Mouse (Mus musculus) intestine, embryonic 15.5 days (tissue): Measurements from ENCODE around the gene Tcf3. TPM values are rescaled to one million over a fixed set of nuclear protein-coding genes. Genes with fewer than 3 reads are reported as not detected.

ENCODE experiments used
- ATAC-seq: fragments of 200-750 bp; cut with Nextera tagmentation; 2 replicates; pipeline ENCODE4 v1.8.0; 2017; ENCODE audit warnings: moderate TSS enrichment, moderate library complexity
- H3K27ac ChIP-seq: fragments of 300-500 bp; sonication (generic); 2 replicates; pipeline ENCODE4 v1.5.1; 2015; ENCODE audit warnings: mild to moderate bottlenecking, inconsistent platforms
- H3K27me3 ChIP-seq: fragments of 300-500 bp; sonication (generic); replicated peaks from 2 replicates; pipeline ENCODE4 v1.6.1; 2015; ENCODE audit warnings: inconsistent platforms
- H3K36me3 ChIP-seq: fragments of 300-500 bp; sonication (generic); 2 replicates; pipeline ENCODE4 v1.6.1; 2015; ENCODE audit warnings: inconsistent platforms
- H3K4me1 ChIP-seq: fragments of 300-500 bp; sonication (generic); replicated peaks from 2 replicates; pipeline ENCODE4 v1.6.1; 2015; ENCODE audit warnings: inconsistent platforms
- H3K4me2 ChIP-seq: fragments of 300-500 bp; sonication (generic); replicated peaks from 2 replicates; pipeline ENCODE4 v1.6.1; 2015; ENCODE audit warnings: mild to moderate bottlenecking, inconsistent platforms
- H3K4me3 ChIP-seq: fragments of 300-500 bp; sonication (generic); replicated peaks from 2 replicates; pipeline ENCODE4 v1.5.1; 2015; ENCODE audit warnings: inconsistent platforms
- H3K9ac ChIP-seq: fragments of 300-500 bp; sonication (generic); 2 replicates; pipeline ENCODE4 v1.6.1; 2015; ENCODE audit warnings: inconsistent platforms
- H3K9me3 ChIP-seq: fragments of 300-500 bp; sonication (generic); 2 replicates; pipeline ENCODE4 v1.6.1; 2016; ENCODE audit warnings: inconsistent platforms
- WGBS: fragments of 180-500 bp; shearing (Covaris S2); methylation state at CpG from one replicate; pipeline ENCODE4 v1.1.7; 2015; 5-methylcytosine and 5-hydroxymethylcytosine counted together
- polyA plus RNA-seq: library from polyadenylated mRNA; unstranded; fragments of >200 nt; fragmentation: Nextera tagmentation; extraction: Ambion mirVana; gene quantifications from 2 replicates; pipeline ENCODE4 v1.2.1, GENCODE M21; 2015

Gene Tcf3
- polyA plus RNA-seq, 1 experiment from 2014 or later: 91.7 TPM

DNA sequence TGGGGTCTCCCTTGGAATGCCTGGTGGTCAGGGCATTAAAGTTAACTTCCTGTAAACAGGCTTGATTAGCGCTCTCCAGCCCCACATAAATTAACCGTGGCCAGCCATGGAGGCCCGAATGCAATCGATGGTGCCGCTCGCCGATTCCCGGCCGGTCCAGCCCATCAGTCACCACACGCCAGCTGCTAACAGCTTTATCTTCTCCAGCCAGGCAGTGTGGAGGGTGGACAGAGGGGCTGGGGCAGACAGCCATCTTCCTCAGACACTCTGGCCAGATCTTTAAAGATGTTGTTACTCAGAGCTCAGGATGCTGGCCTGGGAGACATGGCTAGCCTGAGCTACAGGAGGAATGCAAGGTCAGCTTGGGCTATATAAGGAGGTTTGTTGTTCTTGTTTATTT is 20.2 kb upstream of the Tcf3 start:
- no peak for ATAC-seq
- Histone ChIP-seq H3K27ac (no peak overlapping the region), H3K4me3 (no peak overlapping the region), H3K27me3 (peaks cover 5% of the 10 kb centered on the region; the same call in 1 of the 2 replicates), H3K36me3 (no peaks in the 10 kb centered on the region), H3K4me1 (peaks cover 6% of the 10 kb centered on the region; the same call in 1 of the 2 replicates), H3K9me3 (no peaks in the 10 kb centered on the region), H3K9ac (no peak overlapping the region), H3K4me2 (no peak overlapping the region)
- 48% methylated on average over 10 of the region's 10 CpGs for WGBS

DNA sequence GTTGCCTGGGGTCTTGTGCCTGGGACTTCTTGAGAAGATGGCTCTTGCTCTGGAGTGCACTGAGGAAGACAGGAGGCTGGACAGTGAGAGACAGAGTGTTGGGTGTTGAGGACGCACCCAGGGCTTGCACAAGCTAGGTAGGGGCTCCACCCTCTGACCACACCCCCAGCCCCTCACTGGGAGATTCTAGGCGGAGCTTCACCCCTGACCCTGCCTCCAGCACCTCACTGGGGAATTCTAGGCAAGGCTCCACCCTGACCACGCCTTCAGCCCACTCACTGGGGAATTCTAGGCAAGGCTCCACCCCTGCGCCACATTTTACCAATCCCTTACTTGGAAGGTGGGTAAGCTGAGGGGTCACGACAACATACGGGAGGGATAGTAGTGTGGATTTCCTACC is 17.2 kb upstream of the Tcf3 start:
- Histone ChIP-seq H3K9ac (no peak overlapping the region), H3K4me3 (no peak overlapping the region), H3K4me1 (peaks cover 10% of the 10 kb centered on the region), H3K36me3 (no peaks in the 10 kb centered on the region), H3K9me3 (no peaks in the 10 kb centered on the region), H3K4me2 (no peak overlapping the region), H3K27me3 (peaks cover 14% of the 10 kb centered on the region), H3K27ac (no peak overlapping the region)
- 7% methylated on average over 6 of the region's 6 CpGs for WGBS
- 0 out of 2 replicates have a peak, but pooled peaks have one; percentile 18 for ATAC-seq

DNA sequence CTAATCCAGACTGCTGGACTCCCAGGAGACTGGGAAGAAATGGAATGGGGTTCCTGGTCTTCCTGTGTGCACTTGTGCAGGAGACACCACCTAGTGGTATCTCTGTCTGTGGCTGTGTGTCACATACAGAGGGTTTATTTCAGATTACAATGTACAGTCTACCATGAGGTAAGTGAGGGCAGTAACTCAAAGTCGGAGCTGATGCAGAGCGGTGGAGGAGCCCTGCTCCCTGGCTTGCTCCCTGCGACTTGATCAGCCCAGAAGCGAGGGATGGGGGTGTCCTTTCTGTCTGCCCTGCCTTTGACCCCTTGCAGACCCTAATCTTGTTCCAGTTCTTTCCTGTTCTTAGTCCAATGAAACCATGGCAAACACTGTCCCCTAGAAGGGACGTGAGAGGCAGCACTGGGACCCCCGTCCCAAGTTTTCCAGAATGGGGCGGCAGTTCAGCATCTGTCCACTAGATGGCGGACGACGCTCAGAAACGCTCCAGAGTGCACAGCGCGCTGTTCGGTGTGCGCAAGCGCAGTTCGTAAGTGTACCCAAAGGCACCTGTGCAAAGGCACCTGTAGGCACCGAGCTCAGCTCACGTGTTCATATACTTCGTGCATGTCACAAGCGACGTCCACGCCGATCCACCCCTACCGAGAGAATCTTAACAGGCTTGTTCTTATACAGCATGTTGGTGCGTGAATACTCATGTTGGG is 12.6 kb upstream of the Tcf3 start:
- peak; percentile 88 for ATAC-seq
- Histone ChIP-seq H3K4me3 (no peak overlapping the region), H3K4me2 (peak overlapping the region; percentile 34), H3K4me1 (peaks cover 16% of the 10 kb centered on the region), H3K36me3 (no peaks in the 10 kb centered on the region), H3K27me3 (peaks cover 12% of the 10 kb centered on the region), H3K27ac (no peak overlapping the region), H3K9ac (no peak overlapping the region), H3K9me3 (no peaks in the 10 kb centered on the region)
- 6% methylated on average over 26 of the region's 26 CpGs for WGBS

DNA sequence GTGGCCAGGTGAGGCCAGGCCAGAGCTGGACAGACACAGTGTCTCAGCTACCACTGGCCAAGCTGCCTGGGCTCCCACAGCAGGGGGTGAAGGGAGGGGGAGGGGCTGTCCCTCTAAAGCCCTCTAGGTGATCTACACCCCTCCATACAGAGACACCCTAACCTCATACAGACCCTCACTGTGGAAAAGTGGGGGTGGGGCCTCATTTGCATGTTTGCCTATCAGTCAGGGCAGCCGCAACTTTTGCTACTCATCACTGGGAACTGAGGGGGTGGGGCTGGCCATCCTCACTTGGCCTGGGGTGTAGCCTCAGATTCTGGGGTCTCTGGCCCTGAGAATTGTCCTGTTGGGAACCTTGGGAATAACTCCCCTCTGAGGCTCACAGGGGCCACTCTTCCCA is 11.6 kb upstream of the Tcf3 start:
- Histone ChIP-seq H3K9me3 (no peaks in the 10 kb centered on the region), H3K9ac (no peak overlapping the region), H3K27me3 (peaks cover 9% of the 10 kb centered on the region), H3K4me3 (no peak overlapping the region), H3K4me2 (no peak overlapping the region), H3K27ac (no peak overlapping the region), H3K4me1 (peaks cover 10% of the 10 kb centered on the region), H3K36me3 (no peaks in the 10 kb centered on the region)
- WGBS: 61% methylated on average over 1 of the region's 1 CpGs
- ATAC-seq: no peak

DNA sequence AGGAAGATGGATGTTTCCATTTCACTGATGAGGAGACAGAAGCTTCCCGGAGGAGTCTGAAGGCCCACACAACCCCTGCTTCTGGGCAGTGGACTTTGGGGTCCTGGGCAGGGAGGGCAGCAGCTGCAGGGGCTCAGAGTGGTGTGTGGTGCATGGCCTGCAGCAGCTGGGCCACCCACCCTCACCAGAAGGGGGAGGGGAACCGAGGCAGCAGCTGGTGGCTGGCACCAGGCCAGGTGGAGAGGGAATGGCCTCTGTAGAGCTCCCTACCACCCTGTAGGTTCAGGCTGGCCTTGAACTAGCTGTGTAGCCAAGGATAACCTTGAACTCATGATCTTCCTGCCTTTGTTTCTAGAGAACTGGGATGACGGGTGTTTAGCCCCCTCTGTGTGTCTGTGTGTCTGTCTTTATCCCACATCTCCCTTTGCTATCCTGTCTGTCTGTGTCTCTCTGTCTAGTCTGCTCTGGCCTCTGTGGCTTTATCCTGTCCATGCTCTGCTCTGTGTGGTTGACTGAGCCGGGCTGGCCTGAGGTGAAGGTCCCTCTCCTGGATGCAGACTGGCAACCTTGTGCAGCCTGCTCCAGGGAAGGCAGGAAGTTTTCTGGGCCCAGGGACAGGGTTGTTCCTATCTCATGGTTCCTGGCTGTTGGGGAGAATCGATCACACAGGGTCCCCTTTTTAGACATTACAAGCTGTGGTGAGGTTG is 11.0 kb upstream of the Tcf3 start:
- no peaks in the 10 kb centered on the region for H3K9me3 ChIP-seq
- peaks cover 10% of the 10 kb centered on the region for H3K4me1 ChIP-seq
- ATAC-seq: no peak
- no peak overlapping the region for H3K4me2 ChIP-seq
- H3K27me3 ChIP-seq: peaks cover 9% of the 10 kb centered on the region
- no peak overlapping the region for H3K4me3 ChIP-seq
- 0 out of 2 replicates have a peak overlapping the region, but pooled peaks have one; percentile 6 for H3K9ac ChIP-seq
- 43% methylated on average over 5 of the region's 5 CpGs for WGBS
- H3K36me3 ChIP-seq: no peaks in the 10 kb centered on the region
- no peak overlapping the region for H3K27ac ChIP-seq

DNA sequence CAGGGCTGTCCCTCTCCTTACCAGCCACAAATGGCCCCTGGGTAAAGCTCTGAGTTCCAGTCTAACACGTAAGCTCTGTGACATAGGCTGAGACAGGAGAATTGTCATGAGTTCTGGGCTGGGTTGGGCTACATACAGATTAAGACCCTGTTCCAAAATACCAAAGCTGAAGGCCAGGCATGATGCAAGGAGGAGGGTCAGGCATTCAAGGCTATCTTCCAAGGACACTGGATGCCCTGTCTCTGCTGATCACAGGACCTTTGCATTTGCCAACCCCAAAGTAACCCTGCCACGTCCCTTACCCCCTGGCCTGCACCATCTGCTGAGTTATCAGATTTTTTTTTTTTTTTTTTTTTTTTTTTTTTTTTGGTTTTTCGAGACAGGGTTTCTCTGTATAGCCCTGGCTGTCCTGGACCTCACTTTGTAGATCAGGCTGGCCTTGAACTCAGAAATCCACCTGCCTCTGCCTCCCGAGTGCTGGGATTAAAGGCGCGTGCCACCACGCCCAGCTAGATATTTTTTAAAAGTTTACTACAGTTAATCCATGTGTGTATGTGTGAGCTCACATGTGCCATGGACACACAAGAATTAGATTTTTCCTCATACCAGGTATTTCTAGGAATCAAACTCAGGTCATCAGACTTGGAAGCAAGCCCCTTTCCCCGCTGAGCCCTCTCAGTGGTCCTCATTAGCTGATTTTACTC is 10.3 kb upstream of the Tcf3 start:
- ATAC-seq: no peak
- no peak overlapping the region for H3K9ac ChIP-seq
- WGBS: 78% methylated on average over 8 of the region's 8 CpGs

DNA sequence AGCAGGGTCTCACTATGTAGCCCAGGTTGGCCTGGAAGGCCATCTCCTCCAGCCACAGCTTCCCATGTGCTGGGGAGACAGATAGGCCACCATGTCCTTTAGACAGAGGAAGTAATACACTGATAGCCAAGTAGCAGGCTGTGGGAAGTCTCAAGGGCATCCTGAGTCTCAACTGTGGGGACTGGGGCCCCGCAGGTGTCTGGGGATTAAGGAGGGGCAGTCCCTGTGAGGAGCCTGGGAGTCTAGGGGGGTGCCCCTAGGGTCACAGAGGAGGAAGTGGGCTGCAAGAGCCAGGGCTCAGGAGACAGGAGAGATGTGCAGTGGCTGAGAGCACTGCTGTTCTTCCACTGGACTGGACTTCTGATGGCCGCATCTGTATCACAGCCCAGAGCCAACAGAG is 9.5 kb upstream of the Tcf3 start:
- Histone ChIP-seq H3K4me3 (no peak overlapping the region), H3K9ac (no peak overlapping the region), H3K9me3 (no peaks in the 10 kb centered on the region), H3K4me1 (peaks cover 10% of the 10 kb centered on the region), H3K27me3 (peaks cover 7% of the 10 kb centered on the region), H3K27ac (no peak overlapping the region), H3K36me3 (no peaks in the 10 kb centered on the region), H3K4me2 (no peak overlapping the region)
- 49% methylated on average over 2 of the region's 2 CpGs for WGBS
- no peak for ATAC-seq

More for the DNA sequence above, 10.3 kb upstream of the Tcf3 start:
- peaks cover 10% of the 10 kb centered on the region for H3K4me1 ChIP-seq
- H3K4me2 ChIP-seq: no peak overlapping the region
- no peak overlapping the region for H3K4me3 ChIP-seq
- H3K36me3 ChIP-seq: no peaks in the 10 kb centered on the region
- peaks cover 9% of the 10 kb centered on the region for H3K27me3 ChIP-seq
- no peak overlapping the region for H3K27ac ChIP-seq
- H3K9me3 ChIP-seq: no peaks in the 10 kb centered on the region

DNA sequence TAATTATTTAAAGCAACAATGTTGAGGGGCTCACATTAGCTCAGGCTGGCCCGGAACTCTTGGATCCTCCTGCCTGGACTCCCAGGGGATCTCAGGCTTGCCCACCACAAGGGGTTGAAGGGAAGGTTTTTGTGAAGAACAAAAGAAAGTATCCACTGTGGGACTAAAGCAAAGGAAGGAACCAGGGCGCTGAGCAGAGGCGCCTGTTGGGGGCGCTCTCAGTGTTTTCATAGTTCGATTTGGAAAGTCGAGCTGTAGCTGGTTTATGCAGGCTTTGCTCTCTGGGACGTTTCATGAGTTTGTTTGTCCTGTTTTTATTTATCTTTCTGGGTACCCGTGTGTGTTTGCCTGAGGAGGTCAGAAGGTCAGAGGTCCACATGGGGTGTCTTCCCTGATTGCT is 8.2 kb upstream of the Tcf3 start:
- H3K9ac ChIP-seq: no peak overlapping the region
- H3K27ac ChIP-seq: no peak overlapping the region
- no peak overlapping the region for H3K4me3 ChIP-seq
- H3K36me3 ChIP-seq: no peaks in the 10 kb centered on the region
- no peaks in the 10 kb centered on the region for H3K9me3 ChIP-seq
- H3K4me1 ChIP-seq: peaks cover 12% of the 10 kb centered on the region
- ATAC-seq: no peak
- no peak overlapping the region for H3K4me2 ChIP-seq
- WGBS: 62% methylated on average over 8 of the region's 8 CpGs
- no peaks in the 10 kb centered on the region for H3K27me3 ChIP-seq

DNA sequence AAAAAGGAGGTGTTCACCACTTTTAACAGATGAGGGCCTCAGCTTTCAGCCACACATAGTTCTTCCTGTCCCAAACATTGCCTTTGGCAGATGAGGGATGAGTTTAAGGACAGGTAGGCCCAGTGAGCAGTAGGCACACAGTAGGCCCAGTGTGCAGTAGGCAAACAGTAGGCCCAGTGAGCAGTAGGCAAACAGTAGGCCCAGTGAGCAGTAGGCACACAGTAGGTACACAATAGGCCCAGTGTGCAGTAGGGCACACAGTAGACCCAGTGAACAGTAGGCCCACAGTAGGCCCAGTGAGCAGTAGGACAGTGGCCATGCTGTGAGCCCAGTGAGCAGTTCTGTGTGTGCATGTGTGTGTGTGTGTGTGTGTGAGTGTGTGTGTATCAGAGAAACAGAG is 6.6 kb upstream of the Tcf3 start:
- H3K9ac ChIP-seq: no peak overlapping the region
- no peak for ATAC-seq
- no peaks in the 10 kb centered on the region for H3K9me3 ChIP-seq
- H3K4me3 ChIP-seq: no peak overlapping the region
- no peaks in the 10 kb centered on the region for H3K27me3 ChIP-seq
- peaks cover 20% of the 10 kb centered on the region for H3K4me1 ChIP-seq
- H3K36me3 ChIP-seq: no peaks in the 10 kb centered on the region
- H3K27ac ChIP-seq: no peak overlapping the region
- H3K4me2 ChIP-seq: no peak overlapping the region

DNA sequence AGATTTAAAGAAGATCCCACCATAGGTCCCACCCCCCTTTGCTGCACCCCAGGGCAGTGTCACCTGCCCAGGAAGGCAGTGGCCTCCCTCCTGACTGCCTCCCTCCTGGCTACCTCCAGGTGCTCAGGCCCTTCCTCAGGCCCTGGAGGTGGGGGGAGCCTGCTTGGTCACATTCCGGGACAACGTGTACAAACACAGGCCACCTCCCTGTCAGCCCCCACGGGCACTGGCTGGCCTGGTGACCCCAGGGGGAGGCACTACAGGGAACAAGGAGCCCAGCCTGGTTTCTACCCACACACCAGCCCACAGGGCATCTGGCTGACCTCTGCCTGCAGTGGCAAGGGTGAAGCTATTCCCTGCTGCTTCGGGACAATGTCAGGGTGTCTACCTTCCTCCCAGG is 4.5 kb upstream of the Tcf3 start:
- WGBS: 44% methylated on average over 4 of the region's 4 CpGs
- Histone ChIP-seq H3K4me3 (no peak overlapping the region), H3K36me3 (no peaks in the 10 kb centered on the region)

DNA sequence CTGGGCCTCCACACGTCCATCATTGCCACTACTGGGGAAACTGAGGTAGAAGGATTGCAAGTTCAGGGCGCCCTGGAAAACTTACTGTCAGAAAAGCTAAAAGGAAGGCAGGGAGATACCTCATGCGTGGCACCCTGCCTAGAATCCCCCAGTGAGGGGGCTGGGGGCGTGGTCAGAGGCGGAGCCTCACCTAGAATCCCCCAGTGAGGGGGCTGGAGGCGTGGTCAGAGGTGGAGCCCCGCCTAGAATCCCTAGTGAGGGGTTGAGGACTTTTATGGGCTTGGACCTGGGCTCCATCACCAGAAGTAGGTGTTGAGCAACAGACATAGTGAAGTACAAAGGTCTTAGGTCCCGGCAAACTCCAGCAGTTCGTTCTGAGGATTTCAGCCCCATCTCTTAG is 2.8 kb upstream of the Tcf3 start:
- Histone ChIP-seq H3K4me3 (no peak overlapping the region), H3K4me2 (peak overlapping the region; percentile 41), H3K9ac (no peak overlapping the region), H3K4me1 (peaks cover 21% of the 10 kb centered on the region), H3K27me3 (no peaks in the 10 kb centered on the region), H3K27ac (peak overlapping the region; percentile 80), H3K9me3 (no peaks in the 10 kb centered on the region), H3K36me3 (no peaks in the 10 kb centered on the region)
- WGBS: 9% methylated on average over 9 of the region's 9 CpGs
- ATAC-seq: peak; percentile 18

More for the DNA sequence above, 4.5 kb upstream of the Tcf3 start:
- H3K9me3 ChIP-seq: no peaks in the 10 kb centered on the region
- H3K9ac ChIP-seq: no peak overlapping the region
- ATAC-seq: no peak
- no peak overlapping the region for H3K27ac ChIP-seq
- H3K27me3 ChIP-seq: no peaks in the 10 kb centered on the region
- peaks cover 14% of the 10 kb centered on the region for H3K4me1 ChIP-seq
- no peak overlapping the region for H3K4me2 ChIP-seq

DNA sequence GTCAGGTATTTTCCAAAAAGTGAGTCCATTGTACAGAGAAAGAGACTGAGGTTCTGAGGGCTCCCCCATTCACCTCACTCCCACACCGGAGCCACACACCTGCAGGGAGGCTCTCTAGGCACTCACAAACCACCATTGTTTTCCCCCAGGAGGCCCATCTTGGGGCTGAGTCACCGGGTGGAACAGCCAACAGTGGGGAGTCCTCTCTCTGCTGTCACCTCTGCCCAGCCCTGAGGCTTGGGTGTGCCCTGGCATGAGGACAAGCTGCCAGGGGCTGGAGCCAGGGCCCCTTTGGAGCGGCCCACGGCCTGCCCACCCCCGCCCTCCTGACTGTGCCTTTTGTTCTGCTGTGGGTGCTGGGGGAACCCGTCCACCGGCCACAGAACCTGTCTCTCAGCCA is 2.3 kb upstream of the Tcf3 start:
- WGBS: 44% methylated on average over 7 of the region's 7 CpGs
- Histone ChIP-seq H3K4me3 (no peak overlapping the region), H3K36me3 (no peaks in the 10 kb centered on the region), H3K9ac (0 out of 2 replicates have a peak overlapping the region, but pooled peaks have one; percentile 14), H3K9me3 (no peaks in the 10 kb centered on the region), H3K4me1 (peaks cover 25% of the 10 kb centered on the region), H3K27me3 (no peaks in the 10 kb centered on the region), H3K4me2 (peak overlapping the region; percentile 41), H3K27ac (peak overlapping the region; percentile 80)
- peak; percentile 32 for ATAC-seq
